Mouse (Mus musculus) forebrain, embryonic 14.5 days (tissue): ENCODE data around the gene Cacna1e. TPM values are rescaled to one million over a fixed set of nuclear protein-coding genes. Genes with fewer than 3 reads are reported as not detected.

Experiments used
- ATAC-seq: fragments of 200-750 bp; cut with Nextera tagmentation; 2 replicates; pipeline ENCODE4 v1.8.0; 2017; ENCODE audit warnings: mild to moderate bottlenecking, moderate library complexity
- DNase-seq: peaks from one replicate; pipeline ENCODE4 v3.0.0-alpha.2; 2015; ENCODE audit warnings: low spot score
- H3K27ac ChIP-seq: fragments of 300-500 bp; sonication (generic); 2 replicates; pipeline ENCODE4 v1.5.1; 2014; ENCODE audit warnings: low read depth, mild to moderate bottlenecking, control low read depth, low read length, moderate library complexity
- H3K27me3 ChIP-seq: fragments of 300-500 bp; sonication (generic); replicated peaks from 2 replicates; pipeline ENCODE4 v1.6.1; 2014; ENCODE audit warnings: low read length, control low read depth, mixed read lengths; ENCODE audit not compliant: control insufficient read depth, insufficient read depth
- H3K36me3 ChIP-seq: fragments of 300-500 bp; sonication (generic); 2 replicates; pipeline ENCODE4 v1.6.1; 2014; ENCODE audit warnings: low read length, control low read depth; ENCODE audit not compliant: control insufficient read depth, insufficient read depth
- H3K4me1 ChIP-seq: fragments of 300-500 bp; sonication (generic); 2 replicates; pipeline ENCODE4 v1.6.1; 2014; ENCODE audit warnings: antibody characterized with exemption, low read length, control low read depth; ENCODE audit not compliant: control insufficient read depth, insufficient read depth
- H3K4me2 ChIP-seq: fragments of 300-500 bp; sonication (generic); 2 replicates; pipeline ENCODE4 v1.6.1; 2014; ENCODE audit warnings: mild to moderate bottlenecking, control low read depth, low read length
- H3K4me3 ChIP-seq: fragments of 300-500 bp; sonication (generic); 2 replicates; pipeline ENCODE4 v1.5.1; 2014; ENCODE audit warnings: low read depth, low read length, control low read depth
- H3K9ac ChIP-seq: fragments of 300-500 bp; sonication (generic); 2 replicates; pipeline ENCODE4 v1.6.1; 2014; ENCODE audit warnings: mild to moderate bottlenecking, low read length, control low read depth, moderate library complexity
- H3K9me3 ChIP-seq: fragments of 300-500 bp; sonication (generic); replicated peaks from 2 replicates; pipeline ENCODE4 v1.6.1; 2016; ENCODE audit warnings: low read length, control low read depth, mixed read lengths; ENCODE audit not compliant: control insufficient read depth
- WGBS: fragments of 180-500 bp; shearing (Covaris S2); extraction: QIAGEN DNeasy Blood & Tissue Kit; methylation state at CpG from one replicate; pipeline ENCODE4 v1.1.7; 2014; 5-methylcytosine and 5-hydroxymethylcytosine counted together
- polyA plus RNA-seq: library from polyadenylated mRNA; unstranded; fragments of >200 nt; fragmentation: Nextera tagmentation; extraction: Ambion mirVana; gene quantifications from 2 replicates; pipeline ENCODE4 v1.2.1, GENCODE M21; 2014

The Cacna1e gene
- polyA plus RNA-seq, 1 experiment from 2014 or later = 6.7 TPM

DNA sequence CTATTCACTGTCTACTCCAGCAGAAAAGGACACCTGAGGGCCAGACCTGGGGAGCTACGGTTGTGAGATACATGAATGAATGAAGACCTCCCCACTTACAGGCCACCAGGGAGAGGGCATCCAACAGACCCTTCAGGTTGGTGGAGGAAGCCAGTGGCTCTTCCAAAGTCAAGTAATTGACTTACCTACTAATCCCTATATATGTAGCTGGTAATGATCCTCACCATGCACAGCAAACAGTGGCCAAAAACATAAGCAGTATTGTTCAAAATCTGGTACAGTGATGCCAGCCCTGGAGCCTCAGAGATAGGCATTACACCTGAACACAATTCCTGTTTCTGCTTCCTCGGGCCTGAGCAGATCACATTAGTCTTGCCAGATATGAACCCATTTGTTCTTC, 37.4 kb downstream of the Cacna1e start:
- H3K36me3 ChIP-seq = no peaks in the 10 kb centered on the region
- no peak for DNase-seq
- no peaks in the 10 kb centered on the region for H3K4me1 ChIP-seq
- no peaks in the 10 kb centered on the region for H3K27me3 ChIP-seq
- no peak overlapping the region for H3K4me3 ChIP-seq
- 92% methylated on average over 2 of the region's 2 CpGs for WGBS
- ATAC-seq = no peak
- H3K27ac ChIP-seq = no peak overlapping the region
- H3K4me2 ChIP-seq = no peak overlapping the region
- H3K9ac ChIP-seq = no peak overlapping the region
- no peaks in the 10 kb centered on the region for H3K9me3 ChIP-seq

DNA sequence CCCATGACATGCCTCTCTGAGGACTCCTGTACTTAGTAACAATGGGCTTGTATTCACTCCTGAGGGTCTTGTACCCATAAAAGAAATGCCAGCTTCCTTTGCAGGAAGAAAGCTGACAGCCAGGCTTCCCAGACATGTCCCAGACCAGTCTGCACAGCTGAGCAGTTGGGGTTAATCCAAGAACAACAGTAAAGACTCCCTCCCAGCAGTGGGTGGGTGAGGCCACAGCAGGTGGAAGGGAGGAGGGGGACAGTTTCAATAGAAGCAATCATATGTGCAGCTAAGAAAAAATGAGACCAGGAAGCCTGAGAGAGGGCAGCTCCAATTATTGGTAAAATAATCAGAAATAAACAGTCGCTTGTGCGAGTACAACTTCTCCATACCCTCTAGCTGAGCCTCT, 40.9 kb downstream of the Cacna1e start:
- Histone ChIP-seq H3K4me3 (no peak overlapping the region), H3K9ac (no peak overlapping the region), H3K36me3 (no peaks in the 10 kb centered on the region), H3K27me3 (no peaks in the 10 kb centered on the region), H3K9me3 (no peaks in the 10 kb centered on the region), H3K4me1 (no peaks in the 10 kb centered on the region), H3K27ac (no peak overlapping the region), H3K4me2 (no peak overlapping the region)
- 23% methylated on average over 2 of the region's 2 CpGs for WGBS
- ATAC-seq = no peak
- DNase-seq = peak; percentile 30

DNA sequence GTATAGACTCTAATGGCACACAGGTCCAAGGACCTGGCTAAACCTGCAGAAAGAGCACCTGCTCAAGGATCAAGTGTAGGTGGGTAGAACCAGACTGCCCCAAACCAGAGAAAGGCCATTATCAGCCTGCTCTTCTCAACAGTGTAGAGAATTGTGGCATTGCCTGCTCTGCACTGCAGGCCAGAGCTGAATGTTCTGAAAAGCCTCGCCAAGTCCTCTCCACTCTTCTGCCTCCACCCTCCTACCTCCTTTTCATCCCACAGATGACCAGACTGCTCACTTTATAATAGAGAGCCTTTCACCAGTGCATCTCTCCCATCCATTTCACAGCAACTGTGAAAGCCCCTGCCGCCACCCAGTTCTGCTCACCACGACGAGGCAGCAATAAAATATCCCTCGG, 42.0 kb downstream of the Cacna1e start:
- Histone ChIP-seq H3K27ac (no peak overlapping the region), H3K36me3 (no peaks in the 10 kb centered on the region), H3K4me3 (no peak overlapping the region), H3K27me3 (no peaks in the 10 kb centered on the region), H3K9ac (no peak overlapping the region), H3K9me3 (no peaks in the 10 kb centered on the region), H3K4me1 (no peaks in the 10 kb centered on the region), H3K4me2 (no peak overlapping the region)
- 84% methylated on average over 5 of the region's 5 CpGs for WGBS
- ATAC-seq (no peak), DNase-seq (no peak)

GRCm38 (mm10) chr1:154841057-154841630, 43.2 kb downstream of the Cacna1e start:
- no peaks in the 10 kb centered on the region for H3K9me3 ChIP-seq
- WGBS = 85% methylated on average over 6 of the region's 6 CpGs

GRCm38 (mm10) chr1:154839272-154839671, 45.0 kb downstream of the Cacna1e start:
- H3K9ac ChIP-seq = no peak overlapping the region
- H3K27ac ChIP-seq = no peak overlapping the region
- H3K4me3 ChIP-seq = no peak overlapping the region
- ATAC-seq (no peak), DNase-seq (no peak)
- no peak overlapping the region for H3K4me2 ChIP-seq
- no peaks in the 10 kb centered on the region for H3K4me1 ChIP-seq
- 92% methylated on average over 4 of the region's 4 CpGs for WGBS
- H3K9me3 ChIP-seq = no peaks in the 10 kb centered on the region
- H3K36me3 ChIP-seq = no peaks in the 10 kb centered on the region
- no peaks in the 10 kb centered on the region for H3K27me3 ChIP-seq

More at GRCm38 (mm10) chr1:154841057-154841630, 43.2 kb downstream of the Cacna1e start:
- H3K9ac ChIP-seq = no peak overlapping the region
- no peak overlapping the region for H3K4me3 ChIP-seq
- H3K27ac ChIP-seq = no peak overlapping the region
- no peaks in the 10 kb centered on the region for H3K36me3 ChIP-seq
- no peaks in the 10 kb centered on the region for H3K27me3 ChIP-seq
- DNase-seq = no peak
- no peak overlapping the region for H3K4me2 ChIP-seq
- ATAC-seq = no peak
- H3K4me1 ChIP-seq = no peaks in the 10 kb centered on the region

- H3K27ac ChIP-seq = no peak overlapping the region
- 90% methylated on average over 5 of the region's 5 CpGs for WGBS
Measured at GRCm38 (mm10) chr1:154836473-154836872, 47.8 kb downstream of the Cacna1e start.

GRCm38 (mm10) chr1:154832168-154832539, 52.1 kb downstream of the Cacna1e start:
- 0 out of 2 replicates have a peak, but pooled peaks cover 3% of the 10 kb centered on the region for H3K4me1 ChIP-seq
- WGBS = 75% methylated on average over 9 of the region's 9 CpGs
- H3K9me3 ChIP-seq = no peaks in the 10 kb centered on the region
- H3K27me3 ChIP-seq = no peaks in the 10 kb centered on the region
- H3K9ac ChIP-seq = no peak overlapping the region
- H3K4me2 ChIP-seq = no peak overlapping the region
- DNase-seq = no peak
- no peak overlapping the region for H3K4me3 ChIP-seq
- no peaks in the 10 kb centered on the region for H3K36me3 ChIP-seq
- no peak for ATAC-seq
- no peak overlapping the region for H3K27ac ChIP-seq

More at GRCm38 (mm10) chr1:154836473-154836872, 47.8 kb downstream of the Cacna1e start:
- Histone ChIP-seq H3K4me2 (no peak overlapping the region), H3K4me3 (no peak overlapping the region), H3K27me3 (no peaks in the 10 kb centered on the region), H3K9me3 (no peaks in the 10 kb centered on the region), H3K4me1 (0 out of 2 replicates have a peak, but pooled peaks cover 3% of the 10 kb centered on the region), H3K36me3 (no peaks in the 10 kb centered on the region), H3K9ac (no peak overlapping the region)
- no peak for ATAC-seq
- no peak for DNase-seq

- DNase-seq = no peak
- 72% methylated on average over 10 of the region's 10 CpGs for WGBS
- no peak overlapping the region for H3K27ac ChIP-seq
- 0 out of 2 replicates have a peak, but pooled peaks cover 3% of the 10 kb centered on the region for H3K4me1 ChIP-seq
- H3K4me2 ChIP-seq = no peak overlapping the region
- H3K9me3 ChIP-seq = no peaks in the 10 kb centered on the region
- ATAC-seq = no peak; the same call in 1 of the 2 replicates
- no peaks in the 10 kb centered on the region for H3K36me3 ChIP-seq
- no peak overlapping the region for H3K9ac ChIP-seq
- H3K4me3 ChIP-seq = no peak overlapping the region
- no peaks in the 10 kb centered on the region for H3K27me3 ChIP-seq
Measured at GRCm38 (mm10) chr1:154831269-154832167, 52.8 kb downstream of the Cacna1e start.

GRCm38 (mm10) chr1:154830051-154830450, 54.2 kb downstream of the Cacna1e start:
- no peaks in the 10 kb centered on the region for H3K27me3 ChIP-seq
- H3K4me2 ChIP-seq = no peak overlapping the region
- no peak overlapping the region for H3K4me3 ChIP-seq
- 0 out of 2 replicates have a peak, but pooled peaks cover 3% of the 10 kb centered on the region for H3K4me1 ChIP-seq
- no peaks in the 10 kb centered on the region for H3K36me3 ChIP-seq
- ATAC-seq (no peak), DNase-seq (no peak)
- no peak overlapping the region for H3K9ac ChIP-seq
- WGBS = 94% methylated on average over 6 of the region's 6 CpGs
- no peaks in the 10 kb centered on the region for H3K9me3 ChIP-seq
- no peak overlapping the region for H3K27ac ChIP-seq
